Mouse (Mus musculus) kidney, postnatal 10 days (tissue): ENCODE measurements at regions not wholly inside any gene's neighbourhood (a gene's known extent, or its start where the extent isn't known, plus 50 kb on each side); places are given as distances from the start of the nearest gene placed in this dataset.

Experiments used
- DNase-seq: peaks from one replicate; pipeline ENCODE4 v3.0.0; 2021; ENCODE audit warnings: mixed read lengths

- DNase-seq = peak; percentile 74
Measured at GRCm38 (mm10) chr8:49006236-49006965, 162.7 kb upstream of the Tenm3 start.

GRCm38 (mm10) chr8:48981667-48982066, 137.9 kb upstream of the Tenm3 start:
- DNase-seq = no peak

- no peak for DNase-seq
Measured at GRCm38 (mm10) chr8:48980755-48981154, 137.0 kb upstream of the Tenm3 start.

- DNase-seq = no peak
Measured at GRCm38 (mm10) chr8:48970655-48971054, 126.9 kb upstream of the Tenm3 start.

- no peak for DNase-seq
Measured at GRCm38 (mm10) chr8:48964929-48965328, 121.2 kb upstream of the Tenm3 start.

GRCm38 (mm10) chr8:48957614-48958013, 113.9 kb upstream of the Tenm3 start:
- no peak for DNase-seq

GRCm38 (mm10) chr8:48951412-48951811, 107.7 kb upstream of the Tenm3 start:
- DNase-seq = no peak

GRCm38 (mm10) chr8:48944177-48944576, 100.4 kb upstream of the Tenm3 start:
- no peak for DNase-seq

GRCm38 (mm10) chr8:48937144-48937543, 93.4 kb upstream of the Tenm3 start:
- DNase-seq = no peak

- DNase-seq = no peak
Measured at GRCm38 (mm10) chr8:48927135-48927534, 83.4 kb upstream of the Tenm3 start.

GRCm38 (mm10) chr8:48915275-48915674, 71.5 kb upstream of the Tenm3 start:
- no peak for DNase-seq

- DNase-seq = no peak
Measured at GRCm38 (mm10) chr8:48912842-48913241, 69.1 kb upstream of the Tenm3 start.

GRCm38 (mm10) chr8:48901668-48902406, 58.1 kb upstream of the Tenm3 start:
- no peak for DNase-seq

- DNase-seq = no peak
Measured at GRCm38 (mm10) chr8:48896687-48897086, 52.9 kb upstream of the Tenm3 start.

GRCm38 (mm10) chr8:48896251-48896650, 52.5 kb upstream of the Tenm3 start:
- no peak for DNase-seq

GRCm38 (mm10) chr8:48895586-48895985, 51.8 kb upstream of the Tenm3 start:
- DNase-seq = no peak
